Mouse (Mus musculus) lung, embryonic 16.5 days (tissue): ENCODE data around the gene Nfkb1. TPM values are rescaled to one million over a fixed set of nuclear protein-coding genes. Genes with fewer than 3 reads are reported as not detected.

Experiments used
- polyA plus RNA-seq: library from polyadenylated mRNA; unstranded; fragments of >200 nt; fragmentation: Nextera tagmentation; extraction: Ambion mirVana; gene quantifications from 2 replicates; pipeline ENCODE4 v1.2.1, GENCODE M21; 2015

Nfkb1 gene
- polyA plus RNA-seq, 1 experiment from 2014 or later = 26.8 TPM

Other genes starting within 250 kb of the Nfkb1 start
- 11.2 and 11.8 TPM in 2 replicates for gene Manba, start 205.9 kb downstream of the Nfkb1 start, polyA plus RNA-seq
- gene Slc39a8, start 133.7 kb upstream of the Nfkb1 start, polyA plus RNA-seq = 20.2 and 21.7 TPM in 2 replicates